Mouse (Mus musculus) embryonic facial prominence, embryonic 12.5 days (tissue): Measurements from ENCODE around the gene Snrnp27. TPM values are rescaled to one million over a fixed set of nuclear protein-coding genes. Genes with fewer than 3 reads are reported as not detected.
A peak's percentile ranks its signal among the peaks of the same experiment; 100 is the strongest.

Source experiments
- ATAC-seq: fragments of 200-750 bp; cut with Nextera tagmentation; 2 replicates; pipeline ENCODE4 v1.8.0; 2017; ENCODE audit not compliant: insufficient number of reproducible peaks, insufficient read depth, low FRiP score, low TSS enrichment
- H3K27ac ChIP-seq: fragments of 300-500 bp; sonication (generic); 2 replicates; pipeline ENCODE4 v1.5.1; 2016; ENCODE audit warnings: mild to moderate bottlenecking
- H3K27me3 ChIP-seq: fragments of 300-500 bp; sonication (generic); 2 replicates; pipeline ENCODE4 v1.6.1; 2016; ENCODE audit warnings: mild to moderate bottlenecking, moderate library complexity
- H3K36me3 ChIP-seq: fragments of 300-500 bp; sonication (generic); 2 replicates; pipeline ENCODE4 v1.6.1; 2016; ENCODE audit warnings: mild to moderate bottlenecking
- H3K4me1 ChIP-seq: fragments of 300-500 bp; sonication (generic); 2 replicates; pipeline ENCODE4 v1.6.1; 2016
- H3K4me2 ChIP-seq: fragments of 300-500 bp; sonication (generic); replicated peaks from 2 replicates; pipeline ENCODE4 v1.6.1; 2016; ENCODE audit warnings: mild to moderate bottlenecking, moderate library complexity
- H3K4me3 ChIP-seq: fragments of 300-500 bp; sonication (generic); 2 replicates; pipeline ENCODE4 v1.5.1; 2016; ENCODE audit warnings: mild to moderate bottlenecking
- H3K9ac ChIP-seq: fragments of 300-500 bp; sonication (generic); 2 replicates; pipeline ENCODE4 v1.6.1; 2016; ENCODE audit warnings: mild to moderate bottlenecking, moderate library complexity
- H3K9me3 ChIP-seq: fragments of 300-500 bp; sonication (generic); 2 replicates; pipeline ENCODE4 v1.6.1; 2016; ENCODE audit warnings: mild to moderate bottlenecking, moderate library complexity
- WGBS: fragments of 180-500 bp; shearing (Covaris S2); methylation state at CpG from one replicate; pipeline ENCODE4 v1.1.7; 2016; 5-methylcytosine and 5-hydroxymethylcytosine counted together
- polyA plus RNA-seq: library from polyadenylated mRNA; unstranded; fragments of >200 nt; fragmentation: Nextera tagmentation; extraction: Ambion mirVana; gene quantifications from 2 replicates; pipeline ENCODE4 v1.2.1, GENCODE M21; 2016

The Snrnp27 gene
- polyA plus RNA-seq, 1 experiment from 2014 or later, result 126 TPM

DNA sequence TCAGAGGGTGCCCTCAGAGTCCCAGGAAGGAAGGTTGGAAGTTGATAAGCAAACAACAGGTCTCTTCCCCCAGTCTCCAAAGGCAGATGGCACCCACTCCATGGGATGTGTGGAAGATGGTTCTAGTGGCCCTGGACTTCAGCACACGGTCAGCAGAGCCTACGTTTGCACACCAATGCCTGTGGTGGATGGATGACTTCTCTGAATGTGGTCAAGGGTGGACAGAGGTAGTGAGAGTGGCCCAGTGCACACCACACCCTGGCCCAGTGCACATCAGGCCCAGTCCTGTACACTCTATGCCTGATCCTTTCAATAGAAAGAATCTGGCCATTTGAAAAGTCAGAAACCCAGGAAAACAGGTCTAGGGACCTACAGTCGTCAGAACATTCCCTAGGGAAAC is 25.8 kb downstream of the Snrnp27 start:
- ATAC-seq, result no peak
- Histone ChIP-seq H3K4me2 (no peak overlapping the region), H3K27me3 (no peaks in the 10 kb centered on the region), H3K4me3 (no peak overlapping the region), H3K9ac (no peak overlapping the region), H3K36me3 (peaks cover 39% of the 10 kb centered on the region), H3K4me1 (no peaks in the 10 kb centered on the region), H3K9me3 (no peaks in the 10 kb centered on the region), H3K27ac (no peak overlapping the region)
- WGBS, result 90% methylated on average over 3 of the region's 3 CpGs

DNA sequence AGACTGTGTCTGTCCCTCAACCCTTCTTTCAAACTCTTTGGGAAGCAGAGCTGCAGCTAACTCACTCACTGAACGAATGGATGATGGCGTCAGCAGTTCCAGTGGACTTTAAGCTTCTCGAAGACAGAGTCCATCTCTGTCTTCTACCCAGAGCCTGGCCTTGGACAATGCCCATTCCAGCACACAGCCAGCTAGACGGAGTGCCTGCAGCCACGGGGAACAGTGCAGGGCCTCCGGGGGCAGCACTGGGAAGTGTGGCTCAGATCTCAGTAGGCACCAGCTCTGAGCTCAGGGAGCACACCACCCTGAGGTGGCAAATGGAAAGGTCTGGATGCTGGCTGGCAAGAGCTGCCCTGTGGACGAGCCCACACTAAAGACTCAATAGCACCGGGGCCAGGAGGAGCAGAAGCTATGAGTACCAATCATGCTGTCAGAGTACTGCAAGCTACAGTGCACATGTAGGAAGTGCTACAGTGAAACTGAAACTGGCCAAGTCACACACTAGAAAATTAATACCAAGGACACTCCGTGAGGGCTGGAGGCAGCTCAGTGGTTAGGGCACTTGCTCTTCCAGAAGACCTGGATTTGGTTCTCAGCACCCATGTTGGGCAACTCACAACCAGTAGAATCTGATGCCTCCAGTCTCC is 29.9 kb downstream of the Snrnp27 start:
- no peaks in the 10 kb centered on the region for H3K9me3 ChIP-seq
- no peak overlapping the region for H3K4me2 ChIP-seq
- H3K4me3 ChIP-seq, result no peak overlapping the region
- no peak for ATAC-seq
- peaks cover 47% of the 10 kb centered on the region for H3K36me3 ChIP-seq
- 80% methylated on average over 9 of the region's 9 CpGs for WGBS
- H3K27ac ChIP-seq, result no peak overlapping the region
- no peaks in the 10 kb centered on the region for H3K4me1 ChIP-seq
- H3K27me3 ChIP-seq, result no peaks in the 10 kb centered on the region
- no peak overlapping the region for H3K9ac ChIP-seq

DNA sequence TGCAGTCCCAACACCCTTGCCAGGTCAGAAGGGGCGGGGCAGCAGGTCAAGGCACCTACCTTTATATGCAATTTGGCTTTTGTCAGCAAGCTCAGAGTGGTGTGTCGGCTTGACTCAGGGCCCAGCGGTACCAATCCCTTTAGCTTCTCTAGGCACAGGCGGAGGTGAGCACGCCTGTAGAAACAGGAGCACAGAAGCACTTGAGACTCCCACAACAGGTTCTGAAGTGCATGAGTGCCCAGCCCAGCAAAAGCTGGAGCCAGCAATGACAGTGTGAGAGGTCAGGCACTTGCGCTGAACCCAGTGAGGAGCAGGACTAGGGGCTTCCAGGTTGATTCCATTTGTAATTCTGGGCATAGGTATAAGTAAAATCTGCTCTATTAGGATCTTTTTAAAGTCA is 31.3 kb downstream of the Snrnp27 start:
- Histone ChIP-seq H3K9me3 (no peaks in the 10 kb centered on the region), H3K9ac (no peak overlapping the region), H3K36me3 (peaks cover 51% of the 10 kb centered on the region), H3K4me3 (no peak overlapping the region), H3K27me3 (no peaks in the 10 kb centered on the region), H3K27ac (no peak overlapping the region), H3K4me2 (no peak overlapping the region), H3K4me1 (no peaks in the 10 kb centered on the region)
- 84% methylated on average over 6 of the region's 6 CpGs for WGBS
- no peak for ATAC-seq

DNA sequence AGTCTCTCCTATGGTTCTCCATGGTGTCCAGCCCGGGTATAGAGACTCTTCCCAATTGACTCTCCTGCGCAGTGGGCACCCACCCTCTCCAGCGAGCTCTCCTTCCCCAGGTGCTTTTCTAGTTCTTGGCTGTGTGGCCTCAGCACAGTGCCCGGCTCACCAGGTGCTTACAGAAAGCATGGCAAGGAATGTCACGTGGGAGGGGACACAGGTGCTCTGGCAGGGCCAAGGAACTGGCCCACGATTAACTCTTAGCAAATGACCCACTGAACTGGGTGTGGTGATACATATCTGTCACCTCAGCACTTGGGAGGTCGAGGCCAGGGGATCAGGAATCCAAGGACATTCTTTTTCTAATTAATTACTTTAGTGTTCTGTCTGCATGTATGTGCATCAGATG is 38.2 kb downstream of the Snrnp27 start:
- ATAC-seq, result no peak
- Histone ChIP-seq H3K9ac (no peak overlapping the region), H3K27ac (no peak overlapping the region), H3K27me3 (no peaks in the 10 kb centered on the region), H3K4me2 (no peak overlapping the region), H3K4me1 (no peaks in the 10 kb centered on the region), H3K4me3 (no peak overlapping the region), H3K9me3 (no peaks in the 10 kb centered on the region), H3K36me3 (peaks cover 30% of the 10 kb centered on the region)
- 74% methylated on average over 7 of the region's 7 CpGs for WGBS

DNA sequence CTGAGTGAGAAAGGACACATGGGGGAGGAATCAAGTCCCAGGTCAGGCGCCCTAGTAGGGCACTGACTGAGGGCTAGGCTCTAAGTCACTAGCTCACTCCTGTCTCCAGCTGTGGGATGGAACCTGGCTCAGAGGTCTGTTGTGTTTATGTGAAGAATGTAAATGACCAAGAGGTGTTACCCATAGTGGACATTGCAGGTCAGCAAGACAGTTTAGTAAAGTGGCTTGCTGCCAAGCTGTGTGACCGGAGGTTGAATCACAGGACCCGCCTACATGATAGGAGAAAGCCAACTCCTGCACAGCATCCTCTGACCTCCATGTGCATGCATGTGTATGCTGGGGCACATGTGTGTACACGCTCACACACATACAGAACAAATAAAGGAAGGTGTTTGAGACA is 38.8 kb downstream of the Snrnp27 start:
- Histone ChIP-seq H3K27ac (no peak overlapping the region), H3K9me3 (no peaks in the 10 kb centered on the region), H3K9ac (no peak overlapping the region), H3K4me2 (no peak overlapping the region), H3K4me3 (no peak overlapping the region), H3K4me1 (no peaks in the 10 kb centered on the region), H3K27me3 (no peaks in the 10 kb centered on the region), H3K36me3 (peaks cover 25% of the 10 kb centered on the region)
- no peak for ATAC-seq
- WGBS, result 79% methylated on average over 4 of the region's 4 CpGs

DNA sequence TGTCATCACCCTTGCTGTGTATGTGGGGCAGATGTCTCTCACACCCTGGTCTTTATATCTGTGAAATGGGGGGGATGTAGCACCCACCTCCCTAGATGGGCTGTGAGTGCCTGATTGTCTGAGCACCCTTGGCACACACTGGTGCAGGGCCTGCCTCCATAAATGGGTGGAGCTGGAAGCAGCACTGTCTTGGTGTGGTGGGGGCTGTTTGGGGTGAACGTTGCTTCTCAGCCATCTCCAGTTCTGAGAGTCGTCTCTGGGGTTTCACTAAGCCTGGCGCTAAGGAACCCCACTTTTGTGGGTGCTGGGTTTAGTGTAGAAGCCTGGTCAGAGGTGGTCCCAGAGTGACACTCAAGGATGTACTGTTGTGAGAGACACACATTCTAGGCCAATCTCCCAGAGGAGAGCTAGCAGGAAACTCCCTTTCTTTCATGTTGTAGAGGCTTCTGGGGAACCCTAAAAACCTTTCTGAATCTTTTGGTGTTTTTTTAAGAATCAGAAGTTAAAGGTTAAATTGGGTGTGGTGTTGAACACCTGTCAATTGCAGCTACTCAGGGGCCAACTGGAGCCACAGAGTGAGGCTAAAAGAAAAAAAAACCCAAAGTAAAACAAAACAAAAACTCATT is 39.4 kb downstream of the Snrnp27 start:
- Histone ChIP-seq H3K4me2 (no peak overlapping the region), H3K27ac (no peak overlapping the region), H3K36me3 (peaks cover 18% of the 10 kb centered on the region), H3K9ac (no peak overlapping the region), H3K4me3 (no peak overlapping the region), H3K4me1 (no peaks in the 10 kb centered on the region), H3K9me3 (no peaks in the 10 kb centered on the region), H3K27me3 (no peaks in the 10 kb centered on the region)
- no peak for ATAC-seq
- WGBS, result 91% methylated on average over 3 of the region's 3 CpGs

DNA sequence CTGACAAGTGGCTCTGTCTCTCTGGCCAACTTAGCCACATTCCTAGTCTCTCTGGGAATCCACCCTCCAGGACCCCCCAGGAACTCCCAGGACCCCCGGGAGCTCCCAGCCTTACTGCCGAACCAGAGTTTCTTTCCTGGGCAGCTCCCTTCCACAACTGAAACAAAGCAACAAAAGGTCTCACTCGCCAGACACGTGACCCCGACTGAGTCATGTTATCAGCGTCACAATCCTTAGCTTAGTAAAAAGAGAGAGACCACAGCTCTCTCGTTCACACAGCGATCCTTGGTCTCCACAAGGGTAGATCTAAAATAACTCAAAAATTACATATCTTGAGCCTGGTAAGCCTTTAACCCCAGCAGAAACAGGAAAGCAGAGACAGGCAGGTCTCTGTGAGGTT is 42.6 kb downstream of the Snrnp27 start:
- H3K9me3 ChIP-seq, result no peaks in the 10 kb centered on the region
- ATAC-seq, result no peak
- H3K4me1 ChIP-seq, result no peaks in the 10 kb centered on the region
- H3K27me3 ChIP-seq, result no peaks in the 10 kb centered on the region
- H3K9ac ChIP-seq, result no peak overlapping the region
- no peak overlapping the region for H3K4me2 ChIP-seq
- H3K4me3 ChIP-seq, result no peak overlapping the region
- 75% methylated on average over 8 of the region's 8 CpGs for WGBS
- H3K27ac ChIP-seq, result no peak overlapping the region
- H3K36me3 ChIP-seq, result no peaks in the 10 kb centered on the region

DNA sequence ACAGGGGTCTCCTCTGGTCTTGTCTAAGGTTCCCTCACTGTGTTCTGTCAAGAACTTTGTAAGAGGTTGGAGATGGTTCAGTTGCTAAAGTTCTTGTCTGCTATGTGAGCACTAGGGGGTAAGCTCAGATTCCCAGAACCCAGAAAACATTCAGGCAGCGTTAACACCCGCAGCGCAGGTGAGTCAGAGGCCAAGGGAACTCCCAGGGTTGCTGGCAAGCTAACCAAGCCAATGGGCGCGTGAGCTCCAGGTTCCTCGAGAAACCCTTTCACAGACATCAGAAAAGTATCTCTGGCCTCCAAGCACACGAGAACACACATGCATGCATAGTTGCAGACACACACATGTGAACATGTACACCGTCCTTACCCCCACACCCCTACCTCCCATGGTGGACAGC is 43.5 kb downstream of the Snrnp27 start:
- Histone ChIP-seq H3K27ac (no peak overlapping the region), H3K27me3 (no peaks in the 10 kb centered on the region), H3K36me3 (no peaks in the 10 kb centered on the region), H3K9ac (0 out of 2 replicates have a peak overlapping the region, but pooled peaks have one; percentile 7), H3K9me3 (no peaks in the 10 kb centered on the region), H3K4me3 (no peak overlapping the region), H3K4me1 (no peaks in the 10 kb centered on the region), H3K4me2 (no peak overlapping the region)
- no peak for ATAC-seq
- 83% methylated on average over 8 of the region's 8 CpGs for WGBS

DNA sequence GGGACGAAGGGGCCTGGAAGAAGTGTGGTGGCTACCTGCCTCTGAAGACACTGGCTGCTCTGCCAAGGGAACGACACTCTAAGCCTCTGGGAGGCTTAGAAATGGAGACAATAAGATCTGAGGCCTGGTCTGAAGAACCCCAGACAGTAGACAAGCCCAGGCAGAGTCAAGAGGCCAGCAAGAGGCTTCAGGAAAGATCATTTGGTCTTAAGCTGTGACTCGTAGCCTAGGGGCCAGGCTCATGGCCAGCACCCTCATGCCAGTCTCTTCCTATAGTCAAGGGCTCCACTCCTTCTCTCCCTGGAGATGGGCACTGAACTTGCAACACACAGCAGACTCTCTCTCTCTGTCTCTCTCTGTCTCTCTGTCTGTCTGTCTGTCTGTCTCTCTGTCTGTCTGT is 44.2 kb downstream of the Snrnp27 start:
- no peak for ATAC-seq
- Histone ChIP-seq H3K9ac (peak overlapping the region; percentile 7; the same call in 1 of the 2 replicates), H3K27ac (no peak overlapping the region), H3K4me2 (no peak overlapping the region), H3K9me3 (no peaks in the 10 kb centered on the region), H3K4me1 (no peaks in the 10 kb centered on the region), H3K36me3 (no peaks in the 10 kb centered on the region), H3K4me3 (no peak overlapping the region), H3K27me3 (no peaks in the 10 kb centered on the region)
- WGBS, result 69% methylated on average over 3 of the region's 3 CpGs

DNA sequence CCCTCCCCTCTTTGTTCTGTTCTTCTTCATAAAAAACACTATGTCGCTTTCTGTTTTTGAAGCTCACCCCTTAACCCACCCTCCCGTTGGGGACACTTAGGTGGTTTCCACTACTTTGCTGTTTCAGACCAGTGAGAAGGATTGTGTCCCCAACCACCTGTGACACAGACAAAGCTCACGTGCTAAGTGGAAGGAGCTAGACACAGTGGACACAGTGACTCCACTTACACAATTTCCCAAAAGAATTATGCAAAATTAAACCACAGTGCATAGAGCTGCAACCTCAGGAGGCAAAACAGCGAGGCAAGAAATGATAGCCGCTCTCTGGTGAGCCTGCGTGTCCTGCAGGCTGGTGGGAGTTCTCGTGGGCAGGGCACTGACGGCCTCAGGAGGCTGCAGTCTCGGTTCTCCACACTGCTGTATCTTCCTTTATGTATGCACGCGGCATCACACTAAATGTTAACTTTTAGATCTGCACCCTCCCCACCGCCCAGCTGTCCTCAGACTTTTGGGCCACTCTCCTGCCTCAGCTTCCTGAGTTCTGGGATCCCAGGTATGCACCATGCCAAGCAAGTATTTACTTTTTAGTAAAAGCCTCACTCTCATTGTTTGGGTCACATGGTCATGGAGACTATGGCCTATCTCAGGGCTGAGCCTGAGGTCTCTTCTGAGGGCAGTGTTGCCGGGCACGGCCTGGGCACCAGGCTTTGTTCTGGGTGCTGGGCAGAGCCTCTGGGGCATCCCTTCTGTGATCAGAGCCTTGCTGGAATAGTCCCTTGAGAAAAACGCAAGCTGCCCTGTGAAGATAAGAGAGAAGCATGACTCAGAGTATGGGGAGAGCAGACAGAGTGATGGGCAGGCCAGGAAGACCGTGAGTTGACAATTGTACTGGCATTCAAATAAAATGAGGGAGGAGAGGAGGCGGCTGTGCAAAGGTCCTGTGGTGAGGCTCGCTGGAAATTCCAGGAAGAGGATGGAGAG is 44.9 kb downstream of the Snrnp27 start:
- no peak overlapping the region for H3K9ac ChIP-seq
- H3K27ac ChIP-seq, result 0 out of 2 replicates have a peak overlapping the region, but pooled peaks have one; percentile 41
- no peak overlapping the region for H3K4me3 ChIP-seq
- no peak for ATAC-seq
- 82% methylated on average over 18 of the region's 18 CpGs for WGBS
- H3K4me1 ChIP-seq, result no peaks in the 10 kb centered on the region
- H3K36me3 ChIP-seq, result no peaks in the 10 kb centered on the region
- no peak overlapping the region for H3K4me2 ChIP-seq
- no peaks in the 10 kb centered on the region for H3K27me3 ChIP-seq
- H3K9me3 ChIP-seq, result no peaks in the 10 kb centered on the region

DNA sequence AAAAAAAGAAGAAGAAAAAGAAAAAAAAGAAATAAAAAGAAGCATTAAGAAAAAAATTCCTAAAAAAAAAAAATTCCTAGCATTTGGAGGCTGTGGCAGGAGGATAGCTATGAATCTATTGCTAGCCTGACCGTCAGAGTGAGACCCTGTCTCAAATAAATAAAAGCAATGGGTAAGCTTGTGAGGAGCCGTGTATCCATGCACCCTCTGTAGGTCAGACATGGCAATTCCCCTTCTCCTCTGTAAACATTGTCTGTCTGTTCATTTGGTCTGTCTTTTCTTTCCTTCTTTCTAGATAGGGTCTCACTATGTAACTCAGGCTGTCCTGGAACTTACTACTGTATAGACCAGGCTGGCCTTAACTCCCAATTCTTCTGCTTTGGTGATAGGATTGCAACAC is 45.9 kb downstream of the Snrnp27 start:
- no peaks in the 10 kb centered on the region for H3K9me3 ChIP-seq
- H3K9ac ChIP-seq, result no peak overlapping the region
- ATAC-seq, result no peak
- no peak overlapping the region for H3K27ac ChIP-seq
- H3K27me3 ChIP-seq, result no peaks in the 10 kb centered on the region
- H3K4me1 ChIP-seq, result no peaks in the 10 kb centered on the region
- no peak overlapping the region for H3K4me3 ChIP-seq
- no peaks in the 10 kb centered on the region for H3K36me3 ChIP-seq
- 20% methylated on average over 2 of the region's 2 CpGs for WGBS
- H3K4me2 ChIP-seq, result no peak overlapping the region

DNA sequence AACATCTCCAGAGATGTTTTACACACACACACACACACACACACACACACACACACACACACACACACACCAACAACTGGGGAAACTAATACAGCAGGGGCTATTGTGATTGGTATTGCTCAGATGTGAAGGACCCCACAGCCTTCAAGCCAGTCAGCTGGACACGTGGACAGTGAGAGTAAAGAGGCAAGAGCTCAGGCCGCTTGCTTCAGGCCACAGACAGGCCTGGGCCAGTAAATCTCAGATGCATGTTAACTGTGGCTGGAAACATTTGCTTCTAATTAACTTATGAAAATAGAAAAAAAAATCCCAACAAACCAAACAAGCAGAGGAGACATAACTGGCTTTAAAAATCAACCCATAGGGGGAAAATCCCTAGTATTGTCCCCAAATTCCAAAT is 46.5 kb downstream of the Snrnp27 start:
- no peaks in the 10 kb centered on the region for H3K36me3 ChIP-seq
- peak overlapping the region; percentile 71 for H3K27ac ChIP-seq
- H3K4me1 ChIP-seq, result no peaks in the 10 kb centered on the region
- H3K4me3 ChIP-seq, result no peak overlapping the region
- no peak overlapping the region for H3K4me2 ChIP-seq
- ATAC-seq, result no peak
- no peak overlapping the region for H3K9ac ChIP-seq
- H3K9me3 ChIP-seq, result no peaks in the 10 kb centered on the region
- 35% methylated on average over 2 of the region's 2 CpGs for WGBS
- H3K27me3 ChIP-seq, result no peaks in the 10 kb centered on the region
